Mouse (Mus musculus) lung, postnatal 10 days (tissue): Measurements from ENCODE around the gene Rufy3.
A peak's percentile ranks its signal among the peaks of the same experiment; 100 is the strongest.

Source experiments
- DNase-seq: peaks from one replicate; pipeline ENCODE4 v3.0.0; 2021

Gene Rufy3

DNA sequence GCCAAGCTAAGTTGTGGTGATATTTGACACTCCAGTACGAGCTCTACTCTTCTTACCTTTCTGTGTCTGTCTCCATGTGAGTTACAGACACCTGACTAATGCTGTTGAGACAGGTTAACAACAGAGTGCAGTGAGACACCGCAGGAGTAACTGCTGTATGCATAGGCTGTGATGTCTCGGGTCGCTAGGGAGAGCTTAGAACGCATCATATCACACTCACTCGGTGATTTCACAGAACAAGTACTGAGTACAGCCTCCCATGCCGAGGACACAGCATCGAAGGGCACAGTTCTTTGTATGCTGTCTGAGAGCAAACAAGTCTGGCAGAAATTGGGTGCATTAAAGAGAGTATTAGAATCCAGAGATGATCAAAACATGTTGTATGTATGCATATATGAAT, 65.1 kb downstream of the Rufy3 start:
- no peak for DNase-seq

DNA sequence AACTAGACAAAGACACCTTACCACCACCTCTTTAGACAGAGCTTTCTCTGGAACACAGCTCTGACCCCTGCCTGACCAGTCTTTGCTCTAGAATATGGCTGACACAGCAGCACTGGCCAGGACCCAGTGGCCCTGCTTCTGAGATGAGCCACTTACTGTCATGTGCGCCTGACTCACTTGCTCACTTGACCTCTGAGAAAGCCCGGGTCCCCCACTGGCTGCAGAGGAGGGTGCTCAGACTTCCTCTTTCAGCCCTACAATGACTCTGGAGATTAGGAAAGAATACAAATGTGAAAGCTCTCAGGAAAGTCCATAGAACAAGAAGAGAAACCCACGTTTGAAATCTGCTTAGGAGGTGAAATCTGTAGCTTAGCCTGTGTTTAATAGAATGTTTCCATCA, 66.0 kb downstream of the Rufy3 start:
- DNase-seq: peak; percentile 15

DNA sequence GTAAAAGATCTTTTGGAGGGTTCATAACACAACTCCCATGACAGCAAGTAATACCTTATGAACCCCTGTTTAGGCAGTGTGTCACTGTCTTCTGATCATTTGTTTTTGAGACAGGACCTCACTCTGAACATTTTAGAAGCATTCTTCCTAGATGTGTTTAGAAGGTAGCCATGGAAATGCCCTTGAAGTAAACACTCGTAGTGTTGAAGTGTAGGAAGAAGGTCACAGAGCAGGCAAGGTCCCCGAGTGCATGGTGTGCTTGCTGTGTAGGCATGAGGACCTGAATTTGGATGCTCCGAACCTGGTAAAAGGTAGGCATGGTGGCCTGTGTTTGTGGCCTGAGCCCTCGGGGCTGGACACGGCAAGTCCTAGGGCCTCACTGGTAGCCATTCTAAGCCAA, 66.7 kb downstream of the Rufy3 start:
- DNase-seq: no peak

DNA sequence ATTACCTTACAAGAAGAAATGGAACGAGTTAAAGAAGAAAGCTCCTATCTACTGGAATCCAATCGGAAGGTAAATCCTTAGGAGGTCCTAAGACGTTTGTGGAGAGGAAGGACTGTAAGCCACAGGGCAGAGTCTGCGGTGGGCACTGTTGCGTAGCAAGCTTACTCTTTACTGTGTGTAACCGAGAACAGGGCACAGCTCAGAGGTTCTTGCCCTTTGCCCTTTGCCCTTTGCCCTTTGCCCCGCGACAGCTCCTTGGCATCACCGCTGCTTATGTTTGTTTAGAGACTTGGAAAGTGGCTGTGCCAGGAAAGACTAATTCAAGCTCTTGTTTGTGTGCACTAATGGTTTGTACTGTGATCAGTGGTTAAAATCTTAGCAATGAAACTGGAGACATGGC, 67.6 kb downstream of the Rufy3 start:
- DNase-seq: no peak

DNA sequence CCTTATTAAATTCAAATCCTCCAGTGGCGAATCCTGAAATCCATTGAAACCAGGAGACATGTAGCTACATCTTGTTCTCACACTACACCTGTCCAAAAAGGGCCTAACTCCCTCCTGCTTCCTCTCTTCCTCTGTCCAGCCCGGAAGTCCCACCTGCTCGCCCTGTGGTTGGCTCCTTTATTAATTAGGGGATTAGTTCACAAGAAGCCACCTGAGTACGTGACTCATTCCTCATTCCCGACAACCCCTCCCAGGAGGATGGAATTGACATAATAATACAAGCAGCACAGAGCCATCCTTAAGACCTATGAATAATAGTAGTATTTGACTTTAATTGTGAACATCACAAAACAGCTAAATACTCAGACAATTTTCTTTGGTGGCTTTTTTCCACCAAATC, 69.2 kb downstream of the Rufy3 start:
- no peak for DNase-seq

DNA sequence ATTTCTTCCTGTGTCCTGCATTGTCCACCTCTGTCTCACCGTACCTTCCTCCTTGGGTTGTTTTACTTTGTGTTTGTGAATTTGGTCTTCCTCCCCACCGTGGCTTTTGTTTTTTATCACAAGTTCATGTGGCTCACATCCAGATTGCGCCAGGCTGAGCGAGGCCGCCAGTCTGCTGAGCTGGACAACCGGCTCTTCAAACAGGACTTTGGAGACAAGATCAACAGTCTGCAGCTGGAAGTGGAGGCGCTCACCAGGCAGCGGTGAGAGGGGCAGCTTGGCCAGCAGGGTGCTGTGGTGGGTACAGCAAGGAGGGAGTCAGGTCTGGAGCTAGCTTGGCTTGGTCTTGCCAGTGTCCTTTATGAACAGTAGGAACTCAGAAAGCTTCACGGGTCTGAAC, 77.9 kb downstream of the Rufy3 start:
- no peak for DNase-seq

DNA sequence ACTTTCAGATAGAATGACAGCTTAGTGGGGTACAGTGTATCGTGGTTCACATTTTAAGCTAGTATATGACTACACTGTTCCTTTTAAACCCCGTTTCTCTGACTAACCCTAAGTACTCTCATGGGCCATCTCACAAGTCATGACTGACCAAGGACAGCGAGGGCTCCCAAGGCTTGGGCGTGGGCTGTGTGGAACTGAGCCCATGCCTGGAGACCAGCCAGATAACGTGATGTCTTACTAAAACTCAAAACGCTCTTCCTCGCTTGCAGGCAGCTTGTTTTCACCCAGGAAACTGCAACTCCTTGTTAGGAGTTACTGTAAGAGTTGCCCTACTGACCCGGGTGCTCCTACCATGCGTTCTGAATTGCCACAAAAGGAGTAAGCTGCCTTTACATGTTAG, 78.7 kb downstream of the Rufy3 start:
- DNase-seq: peak; percentile 6

DNA sequence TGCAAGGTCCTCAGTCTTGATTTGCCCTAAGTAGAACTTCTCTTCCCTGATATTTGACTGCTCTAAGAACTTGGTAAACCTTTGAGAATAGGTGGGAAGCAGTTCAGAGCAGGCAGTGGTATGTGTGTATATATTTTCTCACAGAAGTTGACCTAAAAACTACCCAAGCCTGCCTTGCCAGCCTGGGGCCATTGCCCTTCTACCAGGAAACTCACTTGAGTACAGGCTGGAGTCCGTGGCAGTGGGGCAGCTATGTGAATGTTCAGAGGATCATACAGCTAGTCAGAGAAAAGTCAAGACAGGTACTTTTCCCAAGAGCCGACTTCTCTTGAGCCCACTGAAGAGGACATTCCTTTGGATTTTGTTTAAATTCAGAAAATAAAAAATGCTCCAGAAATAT, 80.1 kb downstream of the Rufy3 start:
- no peak for DNase-seq

DNA sequence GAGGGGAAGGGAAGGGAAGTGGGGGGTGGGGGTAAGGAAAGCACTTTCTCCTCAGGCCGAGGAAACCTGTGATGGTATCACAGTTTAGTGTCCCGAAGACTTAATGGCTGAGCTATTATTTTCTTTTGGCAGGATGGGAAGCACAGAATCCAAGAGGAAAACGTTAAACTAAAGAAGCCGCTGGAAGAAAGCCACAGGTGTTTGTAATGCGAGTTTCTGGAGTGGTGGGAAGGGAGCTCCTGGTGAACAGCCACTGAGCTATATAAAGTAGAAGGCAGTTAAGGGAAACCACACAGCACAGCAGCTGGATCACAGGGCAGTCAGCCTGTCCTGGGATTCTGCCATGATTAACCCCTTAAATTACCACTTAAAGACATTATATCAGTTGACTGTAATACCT, 80.6 kb downstream of the Rufy3 start:
- no peak for DNase-seq

DNA sequence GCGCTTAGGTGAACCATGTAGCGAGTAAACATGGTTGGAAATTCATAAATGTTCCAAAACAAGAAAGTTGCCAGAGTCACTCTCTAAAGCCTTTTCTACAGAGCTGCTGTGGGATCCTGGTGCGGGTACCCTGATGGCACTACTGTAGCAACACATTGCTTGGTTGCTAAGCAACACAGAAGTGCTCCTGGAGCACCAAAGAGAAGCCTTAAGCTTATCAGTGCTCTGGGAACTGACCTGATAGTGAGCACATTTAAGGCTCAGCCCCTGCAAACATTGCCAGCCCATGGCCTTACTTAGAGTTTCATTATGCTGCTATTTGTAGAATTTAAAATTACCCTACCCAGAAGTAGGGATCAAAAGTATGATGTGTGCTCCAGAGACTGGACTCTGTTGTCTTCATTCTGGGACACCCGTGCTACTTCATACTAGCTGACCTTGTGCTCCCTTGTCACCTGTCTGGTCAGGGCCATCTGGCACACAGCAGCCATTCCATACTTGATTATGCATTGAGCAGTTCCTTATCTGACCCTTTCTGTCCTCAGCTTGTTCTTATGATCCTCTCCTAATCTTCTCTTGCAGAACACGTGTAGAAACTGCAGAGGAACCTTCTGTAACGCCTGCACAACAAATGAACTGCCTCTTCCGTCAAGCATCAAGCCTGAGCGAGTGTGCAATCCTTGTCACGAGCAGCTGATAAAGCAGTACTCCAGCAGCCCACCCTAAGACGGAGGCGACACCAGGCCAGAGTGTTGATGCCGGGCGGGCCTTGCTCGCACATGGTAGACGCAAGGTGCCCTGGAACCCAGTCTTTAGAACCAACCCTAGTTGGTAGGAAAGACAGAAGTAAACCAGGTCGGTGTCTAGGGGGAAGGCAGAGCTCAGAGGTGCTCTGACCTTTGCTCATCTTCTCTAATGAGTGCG, 84.7 kb downstream of the Rufy3 start:
- no peak for DNase-seq

DNA sequence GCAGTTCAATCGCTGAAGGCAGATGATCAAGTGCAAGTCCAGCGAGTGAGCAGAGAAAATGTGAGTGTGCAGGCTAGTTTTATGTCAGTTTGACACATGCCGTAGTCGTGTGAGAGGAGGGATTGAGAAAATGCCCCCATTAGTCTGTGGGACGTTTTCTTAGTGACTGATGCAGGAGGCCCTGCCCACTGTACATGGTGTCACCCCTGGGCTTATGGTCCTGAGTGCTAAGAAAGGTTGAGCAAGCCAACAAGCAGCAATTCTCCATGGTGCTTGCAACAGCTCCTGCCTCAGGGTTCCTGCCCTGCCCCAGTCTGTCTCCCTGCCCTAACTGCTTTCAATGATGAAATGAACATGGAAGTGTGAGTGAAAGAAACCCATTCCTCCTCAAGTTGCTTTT, 87.7 kb downstream of the Rufy3 start:
- DNase-seq: no peak

DNA sequence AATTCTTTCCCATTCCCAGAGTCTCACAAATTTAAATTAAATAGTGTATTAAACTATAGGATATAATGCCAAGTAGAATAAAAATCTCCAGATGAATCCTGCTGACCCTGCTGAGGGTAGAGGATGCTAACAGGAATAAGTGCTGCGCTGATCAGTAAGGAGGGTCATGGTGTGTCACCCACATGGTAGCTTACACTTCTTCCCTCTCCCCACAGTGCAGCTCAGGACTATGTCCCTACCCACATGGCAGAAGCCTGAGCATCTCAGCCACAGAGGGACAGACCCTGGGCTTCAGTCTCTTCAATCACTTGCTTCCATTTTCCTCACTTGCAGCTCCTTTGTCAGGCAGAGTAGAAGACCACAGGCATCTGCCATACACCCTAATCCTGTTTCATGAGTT, 93.0 kb downstream of the Rufy3 start:
- DNase-seq: no peak

DNA sequence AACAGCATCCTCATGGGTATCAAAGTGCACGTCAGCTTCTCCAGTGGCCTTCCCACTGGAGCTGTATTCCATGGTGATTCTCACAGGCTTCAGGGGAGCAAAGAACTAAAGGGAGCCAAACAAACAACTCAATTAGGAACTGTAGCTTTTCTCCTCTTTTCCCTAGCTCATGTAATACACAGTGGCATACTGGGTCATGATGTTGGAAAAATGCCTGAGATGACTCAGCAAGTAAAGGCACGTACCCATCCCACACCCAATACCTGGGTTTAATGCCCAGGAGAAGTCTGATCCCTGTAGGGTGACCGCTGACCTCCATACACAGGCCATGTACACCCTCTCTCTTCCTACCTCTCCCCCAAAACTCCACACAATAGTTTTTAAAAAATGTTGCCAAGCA, 98.3 kb downstream of the Rufy3 start:
- DNase-seq: no peak

DNA sequence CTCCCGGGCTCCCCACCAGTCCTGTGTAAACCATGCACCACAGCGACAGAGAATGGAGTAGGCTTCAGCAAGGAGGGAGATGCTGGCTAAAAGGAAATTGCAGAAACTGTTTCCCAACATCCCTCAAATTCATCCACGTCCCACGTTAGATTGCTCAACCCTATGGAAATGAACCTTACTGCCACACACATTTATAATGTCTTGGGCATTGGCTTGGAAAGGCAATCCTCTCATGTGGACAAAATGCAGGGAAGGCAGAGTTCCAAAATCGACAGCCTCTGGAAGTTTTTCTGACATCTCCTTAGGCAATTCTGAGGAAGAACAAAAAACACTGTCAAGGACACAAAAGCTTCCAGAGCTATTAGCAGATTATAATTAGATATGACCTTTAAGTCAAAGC, 99.0 kb downstream of the Rufy3 start:
- no peak for DNase-seq

DNA sequence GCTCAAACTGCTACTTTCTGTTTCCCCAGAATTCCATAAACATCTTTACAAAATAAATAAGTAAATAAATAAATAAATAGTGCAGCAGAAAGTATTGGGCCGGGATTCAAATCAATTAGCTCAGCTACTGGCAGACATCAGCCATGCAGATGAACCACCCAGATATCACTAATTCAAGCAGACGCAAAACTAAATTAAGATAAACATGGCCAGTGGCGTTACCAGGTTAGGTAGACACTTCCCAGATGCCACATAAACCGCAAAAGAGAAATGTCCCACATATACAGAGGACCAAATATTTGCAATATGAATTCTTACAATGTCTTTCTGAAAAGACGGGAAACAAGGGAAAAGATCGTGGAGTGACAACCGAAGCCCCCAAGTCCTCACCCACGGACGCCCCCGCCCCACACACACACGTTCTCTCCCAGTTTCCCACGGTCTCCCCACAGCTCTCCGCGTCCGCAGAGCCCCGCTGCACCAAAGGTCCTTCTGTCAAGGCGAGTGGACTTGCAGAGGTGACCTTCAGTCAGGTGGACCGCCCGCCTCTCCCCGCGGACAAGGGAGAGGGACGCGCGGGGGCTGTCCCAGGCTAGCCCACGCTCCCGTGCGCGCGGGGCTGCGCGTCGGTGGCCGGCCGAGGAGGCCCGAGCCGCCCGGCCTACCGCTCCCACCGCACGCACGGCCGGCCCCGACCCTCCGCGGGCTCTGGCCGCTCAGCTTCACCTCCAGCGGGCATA, 110.0 kb downstream of the Rufy3 start:
- peak; percentile 25 for DNase-seq

DNA sequence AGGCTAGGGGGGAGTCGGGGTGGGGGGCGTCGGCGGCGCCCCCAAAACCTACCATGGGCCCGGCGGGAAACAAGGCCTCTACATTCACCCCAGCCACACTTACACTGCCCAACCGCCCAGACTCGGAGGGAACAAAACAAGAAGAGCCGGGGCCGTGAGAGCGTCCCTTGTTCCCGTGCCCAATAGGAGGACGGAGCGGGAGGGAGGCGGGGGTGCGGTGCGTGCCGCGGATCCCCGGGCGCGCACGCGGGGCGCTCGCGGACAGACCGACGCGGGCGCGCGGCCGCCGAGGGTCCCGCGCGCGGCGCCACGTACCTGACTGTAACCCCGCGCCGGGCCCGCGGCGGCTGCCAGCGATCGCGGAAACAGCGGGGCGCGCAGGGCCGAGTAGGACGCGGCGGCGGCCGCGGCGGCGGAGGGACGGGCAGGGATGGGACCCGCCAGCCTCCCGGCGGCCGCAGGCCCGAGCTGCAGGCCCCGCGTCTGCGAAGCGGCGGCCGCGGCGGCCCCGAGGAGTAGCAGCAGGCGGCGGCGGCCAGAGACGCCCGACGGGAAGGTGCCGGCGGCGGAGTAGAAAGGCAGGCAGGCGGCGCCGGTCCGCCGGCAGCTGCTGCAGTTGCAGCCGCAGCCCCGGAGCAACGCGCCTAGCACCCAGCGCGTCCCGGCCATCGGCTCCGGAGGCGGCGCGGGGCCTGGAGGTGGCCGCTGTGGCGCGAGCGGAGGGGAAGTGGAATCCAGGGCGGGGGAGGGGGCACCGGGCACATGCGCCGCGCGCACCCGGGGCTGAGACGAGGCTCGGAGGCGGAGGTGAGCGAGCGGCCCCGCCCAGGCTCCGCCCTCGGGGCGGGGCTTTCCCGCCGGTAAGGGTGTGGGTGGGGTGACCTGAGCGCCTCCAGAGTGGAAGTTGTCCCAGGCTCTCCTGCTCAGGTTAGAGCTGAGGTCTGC, 110.9 kb downstream of the Rufy3 start, which contains the start of gene Grsf1:
TSS of gene Grsf1 (minus strand) at position 729 of the 945 bp plus-strand sequence.
- peak; percentile 95 for DNase-seq

DNA sequence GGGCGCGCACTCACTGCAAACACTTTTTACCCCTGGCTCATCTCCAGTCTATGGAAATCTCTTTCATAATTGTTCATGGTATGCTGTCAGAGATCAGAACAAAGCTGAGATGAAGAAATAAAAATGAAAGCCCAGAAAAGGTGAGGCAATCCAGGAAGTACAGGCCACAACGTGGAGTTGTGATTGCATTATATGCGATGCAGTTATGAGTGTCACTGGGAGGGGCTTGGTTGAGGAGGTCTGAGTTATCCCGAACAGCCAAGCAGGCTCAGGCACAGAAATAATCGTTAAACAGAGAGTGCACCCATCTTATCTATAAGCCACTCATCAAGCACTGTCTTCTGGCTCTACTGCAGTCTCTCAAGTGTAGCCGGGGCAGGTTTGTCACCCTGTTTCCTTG, 114.1 kb downstream of the Rufy3 start:
- peak; percentile 11 for DNase-seq

DNA sequence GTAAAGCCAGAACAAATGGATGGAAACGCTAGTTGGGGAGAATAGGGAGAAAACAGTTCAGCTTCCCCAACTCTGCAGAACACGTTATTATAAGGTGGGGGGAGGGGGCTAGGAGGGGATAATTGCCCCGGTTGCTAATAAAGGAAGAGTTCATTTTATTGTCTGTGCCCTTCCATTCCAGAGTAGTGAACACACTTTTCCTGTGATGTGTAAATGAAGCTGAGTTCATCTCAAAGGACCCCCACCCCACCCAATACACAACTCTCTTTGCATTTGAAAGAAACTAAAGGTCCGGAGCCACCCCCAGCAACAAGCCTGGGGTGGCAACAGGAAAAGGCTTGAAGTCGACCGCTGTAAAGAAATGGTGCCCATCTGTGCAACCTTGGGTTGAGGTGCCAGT, 114.5 kb downstream of the Rufy3 start:
- DNase-seq: no peak

DNA sequence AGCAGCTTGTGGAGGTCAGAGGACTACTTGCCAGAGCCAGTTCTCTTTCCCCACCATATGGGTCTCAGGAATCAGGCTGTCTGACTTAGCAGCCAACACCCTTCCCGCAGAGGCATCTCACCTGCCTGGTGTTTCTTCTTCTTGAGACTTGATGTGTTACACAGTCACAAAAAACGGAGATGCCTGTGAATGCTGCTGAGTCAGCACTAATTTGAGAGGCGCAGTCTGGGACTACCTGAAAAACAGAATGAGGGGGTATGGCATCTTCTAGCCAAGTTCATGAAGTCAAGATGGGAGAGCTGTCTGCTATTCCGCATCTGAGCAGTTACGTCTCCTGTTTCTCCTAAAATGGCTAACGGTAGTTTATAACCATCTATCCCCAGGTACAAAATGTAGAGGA, 115.7 kb downstream of the Rufy3 start:
- no peak for DNase-seq

DNA sequence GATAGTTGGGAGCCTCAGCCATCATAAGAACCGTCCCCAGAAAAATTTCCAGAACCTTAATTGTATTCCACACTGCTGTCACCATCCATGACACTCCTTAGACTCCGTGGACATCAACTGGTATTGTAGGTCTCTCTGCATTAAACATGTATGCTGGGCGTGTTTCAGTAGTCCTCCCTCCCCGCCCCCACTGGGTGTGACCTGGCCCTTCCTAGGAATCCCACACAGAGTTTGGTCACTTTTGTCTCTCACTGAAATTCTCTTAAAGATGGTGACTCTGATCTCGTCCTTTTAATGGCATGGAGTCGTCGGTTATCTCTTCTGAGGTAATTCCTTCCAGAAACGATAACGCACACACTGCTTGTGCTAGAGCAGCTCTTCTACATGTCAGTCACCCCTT, 118.9 kb downstream of the Rufy3 start:
- DNase-seq: no peak

DNA sequence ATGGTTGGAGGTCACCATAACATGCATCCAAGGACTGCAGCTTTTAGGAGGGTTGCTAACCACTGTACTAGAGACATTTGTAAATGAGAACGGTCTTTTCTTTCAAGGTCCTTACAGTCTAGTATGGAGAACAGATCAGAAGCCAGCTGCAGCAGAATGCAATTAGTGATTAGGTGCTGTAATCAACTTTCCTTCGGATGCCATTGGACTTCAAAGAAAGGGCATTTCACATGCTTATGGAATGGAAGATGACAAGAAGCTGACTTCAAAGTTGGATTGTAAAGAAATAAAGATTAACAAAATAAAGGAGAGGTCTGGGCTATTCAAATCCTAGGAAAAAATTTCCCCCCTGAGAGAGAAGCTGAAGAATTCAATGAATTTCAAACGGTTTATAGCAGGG, 119.4 kb downstream of the Rufy3 start:
- no peak for DNase-seq

DNA sequence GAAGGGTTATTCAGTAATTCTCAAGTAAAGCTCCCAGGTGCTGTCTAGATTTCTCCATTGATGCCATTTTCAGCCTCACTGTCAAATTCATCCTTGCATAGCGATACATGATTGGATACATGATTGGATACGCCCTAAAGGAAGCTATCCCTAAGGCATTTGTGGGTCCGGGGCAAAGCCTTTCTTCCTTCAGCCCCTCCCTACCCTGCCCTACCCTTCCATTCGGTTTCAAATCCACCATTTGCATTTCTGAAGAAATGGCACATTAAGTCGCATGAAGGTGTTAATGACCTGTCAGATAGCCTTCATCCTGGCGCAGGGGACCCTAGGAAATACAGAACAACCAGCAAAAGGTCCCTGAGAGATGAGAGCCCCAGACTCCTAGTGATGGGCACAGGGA, 120.5 kb downstream of the Rufy3 start:
- no peak for DNase-seq

DNA sequence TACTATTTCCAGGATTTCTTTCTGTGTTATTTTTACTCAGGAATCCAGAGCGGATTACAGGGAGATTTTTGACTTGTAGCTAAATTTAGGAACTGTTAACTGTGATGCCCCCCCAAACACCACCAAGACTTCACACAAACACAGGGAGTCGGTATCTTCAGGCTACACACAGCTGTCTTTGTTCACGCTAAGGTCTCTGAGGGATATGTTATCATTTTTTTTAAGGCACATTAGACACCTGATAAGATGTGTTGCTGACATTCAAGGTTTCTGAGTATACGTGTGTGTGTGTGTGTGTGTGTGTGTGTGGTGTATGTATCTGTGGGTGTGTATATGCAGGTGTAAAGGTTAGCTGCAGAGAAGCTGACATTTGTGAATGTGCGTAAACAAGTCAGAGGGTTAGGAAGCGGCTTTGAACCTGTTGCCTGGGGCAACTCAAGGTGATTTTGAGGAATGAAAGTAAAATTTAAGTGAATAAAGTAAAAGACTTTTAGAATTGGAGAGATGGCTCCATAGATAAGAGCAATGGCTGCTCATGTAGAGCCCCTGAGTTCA, 121.0 kb downstream of the Rufy3 start:
- no peak for DNase-seq
